Mouse (Mus musculus): Measurements from ENCODE around the gene Pgr.
A peak's percentile ranks its signal among the peaks of the same experiment; 100 is the strongest.

Gene Pgr

DNA sequence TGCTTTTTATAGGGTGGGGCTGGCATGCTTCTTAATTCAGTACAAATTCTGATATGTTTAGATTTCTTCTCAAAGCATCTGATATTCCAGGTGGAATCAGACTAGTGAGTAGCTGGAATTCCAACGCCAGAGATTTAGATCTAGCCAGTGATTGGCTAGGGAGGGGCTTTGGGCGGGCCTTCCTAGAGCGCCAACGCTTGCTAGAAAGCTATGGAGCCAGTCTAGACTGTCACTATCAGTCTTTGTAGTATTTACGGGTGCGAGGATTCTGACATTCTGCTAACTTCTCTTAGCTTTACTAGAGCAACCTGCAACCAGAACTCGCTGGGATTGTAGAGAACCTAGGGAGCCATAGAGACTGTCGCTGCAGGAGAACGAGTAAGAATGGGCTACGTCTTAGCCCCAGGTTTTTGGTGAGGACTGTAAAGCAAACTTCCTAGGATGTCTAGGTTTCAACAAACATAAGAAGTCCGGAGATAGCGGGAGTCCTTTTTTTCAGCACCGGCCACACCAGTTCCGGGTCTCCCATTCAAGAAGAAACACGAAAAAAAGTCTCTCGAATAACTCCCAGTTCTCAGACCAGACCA, at the start of gene Pgr:
TSS of gene Pgr (plus strand) at position 218 of the 587 bp plus-strand sequence.
- DNase-seq (ENCODE audit: low read depth): no peak

DNA sequence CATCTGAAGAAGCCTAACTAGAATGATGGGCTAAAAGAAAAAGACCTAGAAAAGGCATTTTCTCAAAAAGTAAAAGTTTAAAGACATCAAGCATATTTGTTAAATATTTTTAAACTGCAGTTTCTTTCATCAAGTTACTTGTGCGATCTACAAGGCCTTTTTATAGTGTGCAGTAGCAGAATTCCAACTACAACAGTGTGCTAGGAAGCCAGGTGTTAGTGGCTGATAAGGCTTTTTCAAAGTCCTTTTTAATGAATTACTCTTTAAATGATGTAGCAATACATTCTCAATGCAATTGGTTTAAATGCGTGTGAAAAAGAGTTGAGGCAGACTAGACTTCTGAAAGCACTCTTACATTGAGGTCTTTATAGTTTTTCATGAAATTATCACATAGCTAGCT, 42.2 kb upstream of the Pgr start:
- no peak for DNase-seq (ENCODE audit: low read depth)

DNA sequence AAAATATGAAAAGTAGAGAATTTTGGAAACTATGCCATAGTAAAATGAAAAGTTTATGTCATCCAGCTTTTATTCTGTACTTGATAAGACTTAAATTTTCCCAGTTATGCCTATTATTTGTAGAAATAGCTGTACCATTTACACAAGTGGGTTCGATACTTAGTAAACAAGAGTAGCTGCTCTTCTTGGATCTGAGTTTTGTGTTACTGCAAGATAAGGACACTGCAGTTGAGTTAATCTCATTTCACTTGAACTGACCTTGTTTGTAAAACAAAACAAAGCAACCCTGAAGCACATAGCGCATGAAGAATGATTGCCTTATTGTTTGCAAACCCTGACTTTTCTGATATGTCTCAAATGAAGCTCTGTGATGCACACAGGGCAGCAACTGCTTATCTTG, 31.1 kb upstream of the Pgr start:
- no peak for DNase-seq (ENCODE audit: low read depth)

DNA sequence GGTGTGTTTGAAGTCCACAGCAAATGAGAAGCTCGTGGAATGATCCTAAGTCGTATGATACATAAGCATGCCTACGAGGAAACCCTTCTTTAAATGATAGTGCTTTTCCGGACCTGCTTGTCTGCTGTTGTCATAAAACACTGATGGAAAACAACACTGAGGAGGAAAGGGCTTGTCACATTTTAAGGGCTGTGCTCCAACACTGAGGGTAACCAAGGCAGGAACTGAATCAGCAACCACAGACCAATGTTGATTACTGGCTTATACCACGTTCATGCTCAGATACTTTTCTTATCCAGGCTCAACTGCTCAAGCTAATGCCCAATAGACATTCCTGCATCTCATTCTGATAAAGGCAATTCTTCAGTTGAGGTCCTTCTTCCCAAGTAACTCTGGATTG, 4.4 kb upstream of the Pgr start:
- no peak for DNase-seq (ENCODE audit: low read depth)

DNA sequence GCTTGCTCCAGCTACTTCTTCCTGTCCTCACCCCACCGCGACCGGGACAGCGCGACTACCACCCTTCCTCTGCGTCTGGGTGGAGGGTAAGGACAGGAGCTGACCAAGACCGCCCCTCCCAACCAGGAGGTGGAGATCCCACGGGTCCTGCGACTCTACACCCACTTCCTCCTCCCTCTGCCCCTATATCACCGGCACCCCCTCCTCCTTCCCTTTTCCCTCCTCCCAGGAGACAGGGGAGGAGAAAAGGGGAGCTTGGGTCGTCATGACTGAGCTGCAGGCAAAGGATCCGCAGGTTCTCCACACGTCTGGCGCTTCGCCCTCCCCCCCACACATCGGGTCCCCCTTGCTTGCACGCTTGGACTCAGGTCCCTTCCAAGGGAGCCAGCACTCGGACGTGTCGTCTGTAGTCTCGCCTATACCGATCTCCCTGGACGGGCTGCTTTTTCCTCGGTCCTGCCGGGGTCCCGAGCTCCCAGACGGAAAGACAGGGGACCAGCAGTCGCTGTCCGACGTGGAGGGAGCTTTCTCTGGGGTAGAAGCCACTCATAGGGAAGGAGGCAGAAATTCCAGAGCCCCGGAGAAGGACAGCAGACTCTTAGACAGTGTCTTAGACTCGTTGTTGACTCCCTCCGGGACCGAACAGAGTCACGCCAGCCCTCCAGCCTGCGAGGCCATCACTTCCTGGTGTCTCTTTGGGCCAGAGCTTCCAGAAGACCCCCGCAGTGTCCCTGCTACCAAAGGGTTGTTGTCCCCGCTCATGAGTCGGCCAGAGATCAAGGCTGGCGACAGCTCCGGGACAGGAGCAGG, 775 bp downstream of the Pgr start:
- DNase-seq (ENCODE audit: low read depth): no peak

DNA sequence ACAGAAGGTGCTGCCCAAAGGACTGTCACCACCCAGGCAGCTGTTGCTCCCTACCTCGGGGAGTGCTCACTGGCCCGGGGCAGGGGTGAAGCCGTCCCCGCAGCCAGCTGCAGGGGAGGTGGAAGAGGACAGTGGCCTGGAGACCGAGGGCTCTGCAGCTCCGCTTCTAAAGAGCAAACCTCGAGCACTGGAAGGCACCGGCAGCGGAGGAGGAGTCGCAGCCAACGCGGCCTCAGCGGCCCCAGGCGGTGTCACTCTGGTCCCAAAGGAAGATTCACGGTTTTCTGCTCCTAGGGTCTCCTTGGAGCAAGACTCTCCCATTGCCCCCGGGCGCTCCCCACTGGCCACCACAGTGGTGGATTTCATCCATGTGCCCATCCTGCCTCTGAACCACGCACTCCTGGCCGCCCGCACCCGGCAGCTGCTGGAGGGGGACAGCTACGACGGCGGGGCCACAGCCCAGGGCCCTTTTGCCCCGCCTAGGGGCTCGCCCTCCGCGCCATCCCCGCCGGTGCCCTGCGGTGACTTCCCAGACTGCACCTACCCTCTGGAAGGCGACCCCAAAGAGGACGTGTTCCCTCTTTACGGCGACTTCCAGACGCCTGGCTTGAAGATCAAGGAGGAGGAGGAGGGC, 1.5 kb downstream of the Pgr start:
- DNase-seq (ENCODE audit: low read depth): no peak

DNA sequence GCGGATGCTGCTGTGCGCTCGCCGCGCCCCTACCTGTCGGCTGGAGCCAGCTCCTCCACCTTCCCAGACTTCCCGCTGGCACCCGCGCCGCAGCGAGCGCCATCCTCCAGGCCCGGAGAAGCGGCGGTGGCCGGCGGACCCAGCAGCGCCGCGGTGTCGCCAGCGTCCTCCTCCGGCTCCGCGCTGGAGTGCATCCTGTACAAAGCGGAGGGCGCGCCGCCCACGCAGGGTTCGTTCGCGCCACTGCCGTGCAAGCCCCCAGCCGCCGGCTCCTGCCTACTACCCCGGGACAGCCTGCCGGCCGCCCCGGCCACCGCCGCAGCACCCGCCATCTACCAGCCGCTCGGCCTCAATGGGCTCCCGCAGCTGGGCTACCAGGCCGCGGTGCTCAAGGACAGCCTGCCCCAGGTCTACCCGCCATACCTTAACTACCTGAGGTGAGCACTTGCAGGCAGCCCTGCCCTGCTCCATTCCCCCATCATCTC, 2.1 kb downstream of the Pgr start:
- no peak for DNase-seq (ENCODE audit: low read depth)

DNA sequence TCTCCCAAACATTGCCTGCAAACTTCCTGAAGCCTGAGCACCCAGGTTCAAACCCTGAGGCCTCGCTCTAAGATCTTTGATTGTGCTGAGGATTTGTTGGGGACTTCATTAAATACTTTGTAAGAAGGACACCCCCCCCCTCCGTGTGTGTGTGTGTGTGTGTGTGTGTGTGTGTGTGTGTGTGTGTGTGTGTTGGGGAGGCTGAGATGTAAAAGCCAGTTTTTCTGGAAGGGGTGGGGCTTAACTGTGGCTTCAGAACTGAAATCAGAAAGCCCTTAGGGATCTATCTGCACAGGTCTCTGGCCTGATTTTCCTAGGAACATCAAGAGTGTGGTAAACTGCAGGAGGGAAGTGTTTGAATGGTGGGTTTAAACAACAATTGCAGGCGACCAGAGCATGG, 2.6 kb downstream of the Pgr start:
- DNase-seq (ENCODE audit: low read depth): no peak

DNA sequence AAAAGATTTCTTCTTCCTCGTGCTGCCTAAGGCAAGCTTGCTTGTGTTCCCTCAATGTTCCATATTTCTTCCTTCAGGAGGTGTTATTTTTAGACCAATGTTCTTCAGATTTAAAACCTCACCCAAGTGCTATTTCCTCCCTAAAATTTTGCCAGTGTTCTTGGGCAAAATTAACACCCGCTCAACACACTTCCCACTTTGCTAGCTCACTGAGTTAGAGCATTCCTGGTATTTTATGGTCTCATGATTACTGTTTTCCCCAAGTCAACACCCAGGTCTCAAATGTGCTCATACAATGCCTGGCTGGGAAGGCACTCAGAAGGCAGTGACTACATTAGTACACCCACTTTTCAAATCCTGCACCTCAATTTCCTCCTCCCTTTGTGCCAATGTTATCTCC, 27.9 kb downstream of the Pgr start:
- no peak for DNase-seq (ENCODE audit: low read depth)

DNA sequence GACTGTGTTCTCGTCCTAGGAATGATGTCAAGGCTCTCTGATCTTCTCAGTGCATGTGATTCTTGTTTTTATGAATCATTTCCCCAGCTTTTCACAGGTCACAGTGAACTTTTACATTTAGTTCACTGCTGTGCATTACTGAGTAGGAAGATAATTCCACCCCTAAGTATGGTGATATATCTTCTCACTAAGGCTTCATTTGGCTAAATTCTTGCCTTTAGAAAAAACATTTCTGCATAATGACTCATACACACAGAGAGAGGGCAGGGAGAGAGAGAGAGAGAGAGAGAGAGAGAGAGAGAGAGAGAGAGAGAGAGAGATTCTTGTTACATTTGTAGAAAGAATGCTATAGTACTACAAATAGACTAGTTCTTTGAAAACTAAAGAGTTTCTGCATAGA, 38.1 kb downstream of the Pgr start:
- no peak for DNase-seq (ENCODE audit: low read depth)

DNA sequence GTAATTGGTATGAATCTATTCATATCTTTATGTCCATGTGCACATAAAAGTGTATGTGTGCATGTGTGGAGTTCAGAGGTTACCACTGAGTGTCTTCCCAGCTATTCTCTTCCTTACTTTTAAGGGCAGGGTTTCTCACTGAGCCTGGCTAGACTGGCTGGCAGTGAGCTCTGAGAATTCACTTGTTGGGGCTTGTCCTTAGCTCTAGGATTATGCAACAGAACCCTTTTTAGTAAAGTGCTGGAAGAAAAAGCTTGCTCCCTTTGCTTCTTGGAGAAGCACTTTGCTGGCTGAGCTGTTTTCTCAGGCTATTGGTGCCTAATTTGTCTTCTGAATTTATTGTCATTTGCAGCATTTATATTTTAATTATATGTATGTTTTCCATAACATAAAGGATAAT, 53.7 kb downstream of the Pgr start:
- no peak for DNase-seq (ENCODE audit: low read depth)

DNA sequence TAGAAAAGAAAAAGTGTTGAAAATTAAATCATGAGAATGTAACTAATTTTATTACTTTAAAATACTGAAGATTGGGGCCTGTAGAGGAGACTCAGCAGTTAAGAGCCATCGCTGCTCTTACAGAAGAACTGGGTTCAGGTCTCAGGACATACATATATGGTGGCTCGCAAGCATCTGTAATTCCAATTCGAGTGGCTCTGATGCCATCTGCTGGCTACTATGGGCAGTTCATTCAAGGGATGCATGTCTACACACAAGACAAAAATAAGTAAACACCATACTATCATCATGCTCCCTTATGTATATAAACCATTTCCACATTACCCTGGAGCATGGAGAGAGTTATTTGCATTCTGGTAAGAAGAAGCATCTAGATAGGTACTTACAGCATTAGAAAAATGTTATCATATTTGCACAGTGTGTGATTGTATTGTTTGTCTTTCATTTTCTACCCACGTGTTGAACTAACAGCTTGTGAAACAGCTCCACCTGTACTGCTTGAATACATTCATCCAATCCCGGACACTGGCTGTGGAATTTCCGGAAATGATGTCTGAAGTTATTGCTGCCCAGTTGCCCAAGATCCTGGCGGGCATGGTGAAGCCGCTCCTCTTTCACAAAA, 65.0 kb downstream of the Pgr start:
- DNase-seq (ENCODE audit: low read depth): no peak

DNA sequence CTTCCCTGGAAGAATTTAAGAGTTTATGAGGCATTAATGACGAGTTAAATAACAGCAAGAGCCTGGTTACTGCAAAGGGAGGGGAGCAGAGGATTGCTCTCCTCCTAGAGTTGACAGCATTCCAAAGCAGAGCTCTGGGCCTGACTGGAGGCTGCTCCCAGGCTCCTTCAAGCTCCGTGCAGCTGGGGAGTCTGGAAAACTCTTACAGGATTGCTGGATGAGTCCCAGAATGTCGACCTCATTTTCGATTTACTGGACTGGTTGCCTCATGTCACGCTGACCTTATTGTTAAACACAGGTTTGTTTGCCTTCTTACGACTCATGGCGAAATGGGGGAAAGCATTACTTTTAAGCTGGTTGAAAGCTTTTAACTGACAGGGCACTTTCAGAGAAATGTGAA, 70.6 kb downstream of the Pgr start:
- peak; percentile 65 for DNase-seq (ENCODE audit: low read depth)

DNA sequence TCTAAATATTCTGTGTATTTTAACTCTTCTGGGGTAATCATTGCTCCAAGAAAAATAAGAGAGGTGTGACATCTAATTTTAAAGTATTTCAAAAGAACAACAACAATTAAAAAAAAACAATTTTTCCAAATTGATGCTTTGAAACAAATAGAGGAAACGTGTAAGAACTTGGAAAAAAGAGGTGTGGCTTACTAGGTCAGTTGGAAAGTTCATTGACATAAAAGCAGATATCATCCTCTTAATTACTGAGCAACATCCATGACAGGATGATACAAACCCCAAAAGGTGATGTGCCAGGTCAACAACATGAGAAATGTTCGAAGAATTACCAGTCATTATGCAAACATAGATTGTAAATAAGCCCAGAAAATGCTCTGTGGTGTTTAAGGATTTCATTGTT, 71.9 kb downstream of the Pgr start, which contains the start of gene Gm16485:
TSS of gene Gm16485 (plus strand) at position 301 of the 400 bp plus-strand sequence.
- DNase-seq (ENCODE audit: low read depth): no peak

DNA sequence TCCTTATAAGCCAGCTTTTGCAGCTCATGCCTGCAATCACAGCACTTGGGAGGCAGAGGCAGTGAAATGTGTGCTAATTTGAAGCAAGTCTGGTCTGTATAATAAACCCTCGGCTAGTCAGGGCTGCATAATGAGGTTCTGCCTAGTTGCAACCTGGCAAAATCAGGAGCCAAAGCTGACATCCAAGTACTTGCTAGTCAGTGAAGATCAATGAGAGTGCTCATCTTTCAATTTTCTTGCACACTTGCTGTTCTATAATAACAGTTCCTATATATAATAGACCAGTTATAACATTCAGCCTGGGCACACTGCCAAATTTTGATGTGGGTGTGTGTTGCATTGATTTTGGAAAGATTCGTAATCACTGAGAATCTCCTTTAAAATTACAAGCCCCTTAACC, 78.1 kb downstream of the Pgr start:
- no peak for DNase-seq (ENCODE audit: low read depth)

DNA sequence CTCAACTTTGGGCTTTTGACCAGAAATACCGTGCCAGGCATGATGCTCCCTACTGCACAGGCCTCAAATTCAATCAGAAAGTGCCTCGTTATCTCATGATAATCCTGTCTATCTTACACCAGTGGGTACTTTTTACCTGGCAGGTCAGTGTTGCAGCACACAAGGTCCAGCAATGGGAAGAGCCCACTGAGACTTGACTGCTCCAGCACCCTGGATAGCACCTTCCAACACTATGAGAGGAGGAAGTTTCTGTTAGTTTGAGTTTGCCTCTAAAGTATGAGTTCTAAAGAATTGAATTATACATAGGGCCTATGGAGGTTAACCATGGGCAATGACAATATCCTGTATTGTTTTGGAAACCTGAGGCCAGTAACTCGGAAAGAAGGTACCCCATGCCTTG, 82.7 kb downstream of the Pgr start:
- DNase-seq (ENCODE audit: low read depth): no peak

DNA sequence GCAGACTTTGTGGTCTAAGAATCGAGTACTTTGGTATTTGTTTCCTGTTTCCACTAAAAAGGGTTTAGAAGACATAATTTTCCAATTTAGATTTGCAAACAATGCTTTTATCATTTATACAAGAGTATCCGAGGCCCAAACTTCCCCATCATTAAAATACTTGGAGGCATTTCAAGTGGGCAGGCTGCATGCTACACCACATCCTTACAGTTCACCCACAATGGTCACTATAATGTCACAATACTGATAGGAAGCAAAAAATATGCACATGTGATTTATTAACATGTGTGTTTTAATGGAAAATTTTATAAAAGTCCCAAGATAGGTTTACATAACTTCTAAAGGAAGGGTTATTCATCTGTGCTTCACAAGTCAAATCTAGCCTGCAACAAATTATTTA, 96.9 kb downstream of the Pgr start:
- no peak for DNase-seq (ENCODE audit: low read depth)

DNA sequence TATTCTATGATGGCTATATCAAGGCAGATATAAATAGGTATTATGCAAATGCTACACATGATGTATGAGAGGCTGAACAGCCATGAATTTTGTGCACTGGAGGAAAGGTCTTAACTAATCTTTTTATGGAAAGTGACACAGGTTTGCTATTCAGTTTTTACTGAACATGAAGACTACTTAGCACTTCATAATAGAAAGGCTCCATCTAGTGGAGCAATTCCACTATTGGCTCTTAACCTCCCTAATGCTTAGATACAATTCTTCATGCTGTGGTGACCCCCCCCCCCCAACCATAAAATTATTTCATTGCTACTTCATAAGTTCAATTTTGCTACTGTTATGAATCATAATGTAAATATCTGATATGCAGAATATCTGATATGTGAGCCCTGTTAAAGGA, 101.5 kb downstream of the Pgr start:
- DNase-seq (ENCODE audit: low read depth): no peak

DNA sequence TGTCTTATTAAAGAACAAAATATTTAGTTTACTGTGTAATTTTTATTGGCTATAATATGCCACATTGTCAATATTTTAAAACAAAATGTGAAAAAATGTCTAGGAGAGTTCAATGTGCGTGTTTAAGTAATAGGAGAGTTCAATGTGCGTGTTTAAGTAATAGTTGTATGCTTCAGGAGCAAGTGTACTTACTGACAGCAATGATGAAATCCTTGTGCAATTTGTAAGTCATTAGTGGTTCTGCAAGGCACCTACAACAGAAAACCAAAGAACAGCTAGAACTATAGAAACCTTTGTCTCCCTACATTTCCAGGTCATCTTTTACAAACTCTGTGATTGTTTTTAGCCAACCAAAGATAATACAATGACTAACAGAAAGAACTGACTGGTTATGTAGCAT, 115.5 kb downstream of the Pgr start:
- DNase-seq (ENCODE audit: low read depth): no peak

Data from fibroblast of lung, adult 2 months (primary cell).